Mouse (Mus musculus) layer of hippocampus, postnatal 36 days (tissue): ENCODE data around the gene Pde4d. TPM values are rescaled to one million over a fixed set of nuclear protein-coding genes. Genes with fewer than 3 reads are reported as not detected.

Experiments used
- DNase-seq, 2 experiments: peaks; one replicate each; pipeline ENCODE4 v3.0.0; 2022
- total RNA-seq, 2 experiments: library from RNA; stranded (reverse); gene quantifications; 2 replicates each; pipeline ENCODE4 v1.2.3; 2021

Gene Pde4d
- total RNA-seq, 2 experiments from 2014 or later, result 69.7 to 69.8 TPM

- no peak for DNase-seq
These were observed 741.4 kb downstream of the Pde4d start for GRCm38 (mm10) chr13:109191176-109191575.

GRCm38 (mm10) chr13:109205541-109205940 lies 755.8 kb downstream of the Pde4d start:
- no peak for DNase-seq

- DNase-seq, result no peak
These were observed 758.9 kb downstream of the Pde4d start for GRCm38 (mm10) chr13:109208607-109209006.

- DNase-seq, result no peak
These were observed 759.7 kb downstream of the Pde4d start for GRCm38 (mm10) chr13:109209413-109209812.

- DNase-seq, result peak; percentile 71 to 79
These were observed 760.7 kb downstream of the Pde4d start for GRCm38 (mm10) chr13:109210403-109210802.

- DNase-seq, result no peak
These were observed 761.7 kb downstream of the Pde4d start for GRCm38 (mm10) chr13:109211471-109211870.

- DNase-seq, result no peak
These were observed 762.3 kb downstream of the Pde4d start for GRCm38 (mm10) chr13:109211941-109212487.

GRCm38 (mm10) chr13:109212788-109213473 lies 763.2 kb downstream of the Pde4d start:
- DNase-seq, result no peak

GRCm38 (mm10) chr13:109219019-109219725 lies 769.4 kb downstream of the Pde4d start:
- DNase-seq, result no peak

GRCm38 (mm10) chr13:109228967-109229617 lies 779.3 kb downstream of the Pde4d start:
- peak in 1 of 2 experiments; percentile 16 for DNase-seq

- no peak for DNase-seq
These were observed 780.0 kb downstream of the Pde4d start for GRCm38 (mm10) chr13:109229618-109230334.

- DNase-seq, result no peak
These were observed 780.7 kb downstream of the Pde4d start for GRCm38 (mm10) chr13:109230335-109230987.

- no peak for DNase-seq
These were observed 782.2 kb downstream of the Pde4d start for GRCm38 (mm10) chr13:109231848-109232460.

- no peak for DNase-seq
These were observed 782.8 kb downstream of the Pde4d start for GRCm38 (mm10) chr13:109232531-109232930.

- no peak for DNase-seq
These were observed 784.3 kb downstream of the Pde4d start for GRCm38 (mm10) chr13:109233911-109234613.

GRCm38 (mm10) chr13:109236047-109236446 lies 786.3 kb downstream of the Pde4d start:
- no peak for DNase-seq

GRCm38 (mm10) chr13:109238670-109239069 lies 788.9 kb downstream of the Pde4d start:
- no peak for DNase-seq

GRCm38 (mm10) chr13:109239296-109239695 lies 789.5 kb downstream of the Pde4d start:
- no peak for DNase-seq

GRCm38 (mm10) chr13:109242456-109243050 lies 792.8 kb downstream of the Pde4d start:
- no peak for DNase-seq

- no peak for DNase-seq
These were observed 793.4 kb downstream of the Pde4d start for GRCm38 (mm10) chr13:109243160-109243559.
